18 mouse cellular contexts compared by ENCODE assay signal in the genomic region with DNA sequence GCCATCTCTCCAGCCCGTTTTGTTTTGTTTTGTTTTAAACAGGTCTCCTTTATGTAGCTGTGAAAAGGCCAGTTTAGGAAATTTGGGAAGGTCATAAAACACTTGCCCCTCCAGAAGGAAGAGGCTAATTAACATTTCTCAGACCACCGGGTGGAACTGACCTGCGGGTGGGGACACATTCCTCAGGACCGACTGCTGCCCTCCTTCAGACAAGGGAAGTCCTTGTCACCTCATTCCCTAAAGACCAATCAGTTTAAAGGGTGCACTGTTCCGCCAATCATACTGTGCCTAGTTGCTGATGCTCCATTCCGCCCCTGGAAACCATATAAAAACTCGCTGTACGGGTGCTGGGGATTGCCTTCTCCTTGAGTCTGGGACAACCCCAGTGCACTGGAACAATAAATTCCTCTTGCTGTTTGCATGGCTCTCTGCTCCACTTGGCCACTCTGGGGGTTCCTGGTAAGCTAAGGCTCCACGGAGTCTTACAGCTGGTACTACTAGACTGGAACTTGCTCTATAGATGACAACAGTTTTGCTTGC. TPM values are rescaled to one million over a fixed set of nuclear protein-coding genes. Genes with fewer than 3 reads are reported as not detected.
DNase-seq lines count a peak whose midpoint lies in the region; ATAC-seq and TF ChIP-seq lines count a peak whose summit lies in the region.
"Had no signal": no experiment of that assay in that cellular context is flagged by ENCODE, and none has a peak within 500 bp of the region (broad histone marks: within the 10 kb centered on the region; RNA-seq: fewer than 3 reads in every experiment).

No protein-coding gene starts in this region.

- peak overlapping the region; percentile 54; the same call in 1 of the 2 replicates for H3K27ac ChIP-seq in heart, embryonic 11.5 days (ENCODE audit: low read depth, low read length)
- peak overlapping the region; percentile 51 for H3K27ac ChIP-seq in kidney, embryonic 16.5 days (ENCODE audit: low read length)
- H3K27ac ChIP-seq in embryonic facial prominence, embryonic 13.5 days, result peak overlapping the region; percentile 56; the same call in 1 of the 2 replicates
- no peak overlapping the region for H3K27ac ChIP-seq in layer of hippocampus, adult 2 months
- H3K27ac ChIP-seq: hindbrain, embryonic 14.5 days; macrophage; midbrain, embryonic 13.5 days had no signal

- H3K4me3 ChIP-seq in heart, embryonic 11.5 days (ENCODE audit: low read depth, low read length), result no peak overlapping the region
- H3K4me3 ChIP-seq in kidney, embryonic 16.5 days (ENCODE audit: low read length), result 0 out of 2 replicates have a peak overlapping the region, but pooled peaks have one; percentile 6
- H3K4me3 ChIP-seq in embryonic facial prominence, embryonic 13.5 days, result no peak overlapping the region
- no peak overlapping the region for H3K4me3 ChIP-seq in layer of hippocampus, adult 2 months
- H3K4me3 ChIP-seq: midbrain, embryonic 13.5 days had no signal

- no peak for DNase-seq in heart, postnatal 10 days
- DNase-seq in kidney, adult 9 months, result no peak
- DNase-seq in 416B (ENCODE audit: low read depth), result peak; percentile 88
- DNase-seq in right cerebral cortex, postnatal 36 days (ENCODE audit: low spot score in 2 of 2), result no peak
- no peak for DNase-seq in layer of hippocampus, adult 2 months (ENCODE audit: low spot score in 2 of 2)
- DNase-seq: adrenal gland, postnatal 36 days; cerebellum, postnatal 14 days; forebrain, postnatal 0 days; gastrocnemius, postnatal 14 days; kidney, adult 18-20 months; right cerebral cortex, postnatal 25 days had no signal

- 52% methylated on average over 9 of the region's 9 CpGs for WGBS in heart, embryonic 11.5 days (ENCODE audit: insufficient replicate concordance)
- 38% methylated on average over 9 of the region's 9 CpGs for WGBS in kidney, embryonic 16.5 days
- WGBS in embryonic facial prominence, embryonic 13.5 days, result 51% methylated on average over 9 of the region's 9 CpGs

- no peaks in the 10 kb centered on the region for H3K9me3 ChIP-seq in heart, embryonic 11.5 days (replicated peaks; ENCODE audit: control insufficient read depth, low read length)
- H3K9me3 ChIP-seq in kidney, embryonic 16.5 days (ENCODE audit: low read length), result no peaks in the 10 kb centered on the region
- H3K9me3 ChIP-seq in embryonic facial prominence, embryonic 13.5 days, result no peaks in the 10 kb centered on the region
- H3K9me3 ChIP-seq: midbrain, embryonic 13.5 days had no signal

- H3K4me2 ChIP-seq in heart, embryonic 11.5 days, result no peak overlapping the region
- no peak overlapping the region for H3K4me2 ChIP-seq in kidney, embryonic 16.5 days (replicated peaks; ENCODE audit: low read depth, low read length)
- H3K4me2 ChIP-seq in embryonic facial prominence, embryonic 13.5 days, result no peak overlapping the region
- H3K4me2 ChIP-seq: hindbrain, embryonic 14.5 days; midbrain, embryonic 13.5 days had no signal

- intact Hi-C loops in heart, postnatal 10 days (cut with DNase I), result no loop called here

- no peaks in the 10 kb centered on the region for H3K36me3 ChIP-seq in heart, embryonic 11.5 days (ENCODE audit: control insufficient read depth, insufficient read depth, low read length)
- H3K36me3 ChIP-seq in kidney, embryonic 16.5 days (ENCODE audit: insufficient read depth, low read length), result no peaks in the 10 kb centered on the region
- no peaks in the 10 kb centered on the region for H3K36me3 ChIP-seq in embryonic facial prominence, embryonic 13.5 days
- H3K36me3 ChIP-seq: midbrain, embryonic 13.5 days had no signal

- no peak for ATAC-seq in heart, embryonic 11.5 days (replicated peaks; ENCODE audit: insufficient number of reproducible peaks, low FRiP score, low TSS enrichment)
- no peak for ATAC-seq in kidney, embryonic 16.5 days (ENCODE audit: low FRiP score, low TSS enrichment)
- ATAC-seq in embryonic facial prominence, embryonic 13.5 days (ENCODE audit: insufficient number of reproducible peaks, insufficient read depth, low FRiP score, low TSS enrichment, low read depth), result no peak
- ATAC-seq: CD4-positive, CD25-positive, alpha-beta regulatory T cell, adult 4 months; forebrain, postnatal 0 days; midbrain, embryonic 13.5 days had no signal

- peaks cover 37% of the 10 kb centered on the region for H3K4me1 ChIP-seq in heart, embryonic 11.5 days (ENCODE audit: control insufficient read depth, insufficient read depth, low read length)
- H3K4me1 ChIP-seq in kidney, embryonic 16.5 days (ENCODE audit: insufficient read depth, low read length), result peaks cover 36% of the 10 kb centered on the region
- peaks cover 38% of the 10 kb centered on the region for H3K4me1 ChIP-seq in embryonic facial prominence, embryonic 13.5 days

- H3K9ac ChIP-seq in heart, embryonic 11.5 days (ENCODE audit: low read depth, low read length), result no peak overlapping the region
- no peak overlapping the region for H3K9ac ChIP-seq in kidney, embryonic 16.5 days (replicated peaks; ENCODE audit: low read length)
- no peak overlapping the region for H3K9ac ChIP-seq in embryonic facial prominence, embryonic 13.5 days
- H3K9ac ChIP-seq: forebrain, postnatal 0 days; hindbrain, embryonic 14.5 days; midbrain, embryonic 13.5 days had no signal

- H3K27me3 ChIP-seq in heart, embryonic 11.5 days (ENCODE audit: control insufficient read depth, insufficient read depth, low read length), result no peaks in the 10 kb centered on the region
- H3K27me3 ChIP-seq in kidney, embryonic 16.5 days (ENCODE audit: insufficient read depth, low read length), result no peaks in the 10 kb centered on the region
- H3K27me3 ChIP-seq in embryonic facial prominence, embryonic 13.5 days, result no peaks in the 10 kb centered on the region

- TF ChIP-seq CTCF in layer of hippocampus, adult 2 months (conservative IDR thresholded peaks at IDR 0.05), result no peak

RNA-seq across cellular contexts. Expression of gene Ier2, which starts 9.5 kb away (rescaled TPM):
- 52.3 and 55.9 TPM in 2 replicates for polyA plus RNA-seq in heart, embryonic 11.5 days (2014; fragmentation: Nextera tagmentation; extraction: Ambion mirVana)
- 10 to 100 TPM; 30.8 to 31.4 TPM for total RNA-seq in heart, postnatal 10 days (2021)
- polyA plus RNA-seq in kidney, embryonic 16.5 days (2015; fragmentation: Nextera tagmentation; extraction: Ambion mirVana), result 73.5 and 78.0 TPM in 2 replicates
- 64.3 and 67.6 TPM in 2 replicates for polyA plus RNA-seq in embryonic facial prominence, embryonic 13.5 days (2015; fragmentation: Nextera tagmentation; extraction: Ambion mirVana)
- total RNA-seq in layer of hippocampus, adult 2 months (2021), result 1 to 10 TPM; 5.1 to 7.2 TPM

RNA-seq across cellular contexts. Expression of gene Trmt1, which starts 32.9 kb away (rescaled TPM):
- 49.7 and 51.6 TPM in 2 replicates for polyA plus RNA-seq in heart, embryonic 11.5 days (2014; fragmentation: Nextera tagmentation; extraction: Ambion mirVana)
- total RNA-seq in heart, postnatal 10 days (2021), result 10 to 100 TPM; 40.3 to 40.6 TPM
- polyA plus RNA-seq in kidney, embryonic 16.5 days (2015; fragmentation: Nextera tagmentation; extraction: Ambion mirVana), result 81.5 and 82.9 TPM in 2 replicates
- 71.3 and 78.6 TPM in 2 replicates for polyA plus RNA-seq in embryonic facial prominence, embryonic 13.5 days (2015; fragmentation: Nextera tagmentation; extraction: Ambion mirVana)
- total RNA-seq in layer of hippocampus, adult 2 months (2021), result 100 to 1,000 TPM; 109 to 113 TPM

RNA-seq across cellular contexts. Expression of gene Nacc1, which starts 34.5 kb away (rescaled TPM):
- 19.1 and 19.6 TPM in 2 replicates for polyA plus RNA-seq in heart, embryonic 11.5 days (2014; fragmentation: Nextera tagmentation; extraction: Ambion mirVana)
- total RNA-seq in heart, postnatal 10 days (2021), result 10 to 100 TPM; 50.2 TPM
- polyA plus RNA-seq in kidney, embryonic 16.5 days (2015; fragmentation: Nextera tagmentation; extraction: Ambion mirVana), result 22.5 and 26.7 TPM in 2 replicates
- polyA plus RNA-seq in embryonic facial prominence, embryonic 13.5 days (2015; fragmentation: Nextera tagmentation; extraction: Ambion mirVana), result 16.3 and 16.6 TPM in 2 replicates
- 10 to 100 TPM; 91.8 to 93.9 TPM for total RNA-seq in layer of hippocampus, adult 2 months (2021)

RNA-seq across cellular contexts. Expression of gene Lyl1, which starts 48.1 kb away (rescaled TPM):
- 19.5 and 22.9 TPM in 2 replicates for polyA plus RNA-seq in heart, embryonic 11.5 days (2014; fragmentation: Nextera tagmentation; extraction: Ambion mirVana)
- total RNA-seq in heart, postnatal 10 days (2021), result 1 to 10 TPM; 8.4 to 9.1 TPM
- 7.9 and 8.1 TPM in 2 replicates for polyA plus RNA-seq in kidney, embryonic 16.5 days (2015; fragmentation: Nextera tagmentation; extraction: Ambion mirVana)
- polyA plus RNA-seq in embryonic facial prominence, embryonic 13.5 days (2015; fragmentation: Nextera tagmentation; extraction: Ambion mirVana), result 4.8 and 4.9 TPM in 2 replicates
- 1 to 10 TPM; 2.3 to 2.6 TPM for total RNA-seq in layer of hippocampus, adult 2 months (2021)
